Mouse (Mus musculus) lung, postnatal 4 days (tissue): ENCODE results near the gene Ppp1r14a.

Experiments used
- DNase-seq, 2 experiments: peaks; one replicate each; pipeline ENCODE4 v3.0.0; 2021

Gene Ppp1r14a

GRCm38 (mm10) chr7:29335841-29336671 lies 46.9 kb downstream of the Ppp1r14a start:
- no peak for DNase-seq

GRCm38 (mm10) chr7:29336795-29337319 lies 47.7 kb downstream of the Ppp1r14a start:
- no peak for DNase-seq

- no peak for DNase-seq
Observed at GRCm38 (mm10) chr7:29337766-29338165, 48.7 kb downstream of the Ppp1r14a start.

- DNase-seq: no peak
Observed at GRCm38 (mm10) chr7:29338351-29338919, 49.3 kb downstream of the Ppp1r14a start.

- DNase-seq: no peak
Observed at GRCm38 (mm10) chr7:29338984-29339679, 50.0 kb downstream of the Ppp1r14a start.

GRCm38 (mm10) chr7:29340247-29340646 lies 51.1 kb downstream of the Ppp1r14a start:
- DNase-seq: no peak

- DNase-seq: no peak
Observed at GRCm38 (mm10) chr7:29340838-29341237, 51.7 kb downstream of the Ppp1r14a start.

GRCm38 (mm10) chr7:29341722-29342121 lies 52.6 kb downstream of the Ppp1r14a start:
- no peak for DNase-seq

- DNase-seq: no peak
Observed at GRCm38 (mm10) chr7:29342489-29343092, 53.5 kb downstream of the Ppp1r14a start.
